Mouse (Mus musculus): ENCODE measurements at regions not wholly inside any gene's neighbourhood (a gene's known extent, or its start where the extent isn't known, plus 50 kb on each side); places are given as distances from the start of the nearest gene placed in this dataset.

DNA sequence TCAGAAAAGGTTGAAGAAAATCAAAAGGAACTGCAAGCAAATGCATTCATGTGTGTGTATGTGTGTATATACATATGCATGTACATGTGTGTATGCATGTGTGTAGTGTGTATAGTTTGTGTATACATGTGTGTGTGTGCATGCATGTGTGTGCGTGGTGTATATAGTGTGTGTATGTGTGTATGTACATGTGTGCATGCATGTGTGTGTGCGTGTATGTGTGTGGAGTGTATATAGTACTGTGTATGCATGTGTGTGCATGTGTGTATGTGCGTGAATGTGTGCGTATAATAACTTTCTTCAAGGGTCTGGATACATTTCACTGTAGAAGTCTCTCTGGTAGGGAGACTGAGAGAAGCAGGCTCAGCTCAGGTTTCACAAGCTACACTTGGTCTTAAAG lies 191.1 kb upstream of the Nt5c1b start:
- Histone ChIP-seq H3K4me3 (replicated peaks; ENCODE audit: extremely low read depth, low read depth, low read length) (no peak overlapping the region), H3K4me1 (ENCODE audit: control insufficient read depth, insufficient read depth, low read length) (no peaks in the 10 kb centered on the region)
- no peak for TF ChIP-seq CTCF (IDR thresholded peaks at IDR 0.05; ENCODE audit: insufficient read depth, low read length)
- no peak for TF ChIP-seq POLR2A (IDR thresholded peaks at IDR 0.05; ENCODE audit: borderline replicate concordance, extremely low read depth, low read depth, low read length)
- 97% methylated on average over 4 of the region's 4 CpGs for WGBS
- no peak for DNase-seq

DNA sequence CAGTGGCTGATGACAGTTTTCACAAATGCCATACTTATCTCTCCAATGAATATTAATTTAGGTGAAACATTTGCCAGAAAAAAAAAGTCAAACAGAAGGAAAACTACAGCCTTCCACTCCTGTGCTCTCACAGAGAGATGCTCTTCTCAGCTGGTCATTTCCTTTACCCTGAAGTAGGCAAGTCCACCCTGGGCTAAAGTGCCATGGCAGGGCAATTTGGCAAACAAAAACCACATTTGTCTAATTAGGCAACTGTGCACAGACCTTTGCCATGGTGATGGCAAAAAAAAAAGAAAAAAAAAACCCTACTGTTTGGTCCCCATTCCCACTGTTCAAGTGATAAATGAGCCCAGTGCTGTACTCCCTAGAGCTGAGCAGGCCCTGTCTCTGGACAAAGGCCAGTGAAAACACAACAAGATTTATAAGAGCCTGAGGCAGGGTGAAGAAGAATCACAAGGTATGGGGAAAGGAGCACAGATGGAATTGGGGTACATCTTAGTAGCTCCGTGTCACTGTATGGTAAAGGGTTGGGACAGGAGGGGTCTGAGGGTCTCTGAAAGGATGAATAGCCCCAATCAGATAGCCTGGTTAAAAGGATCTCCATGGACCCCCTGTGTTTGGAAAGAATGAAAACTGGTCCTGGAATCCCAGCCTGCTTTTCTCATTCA lies 190.5 kb upstream of the Nt5c1b start:
- 71% methylated on average over 1 of the region's 1 CpGs for WGBS
- no peak for DNase-seq
- TF ChIP-seq POLR2A (IDR thresholded peaks at IDR 0.05; ENCODE audit: borderline replicate concordance, extremely low read depth, low read depth, low read length) (no peak), CTCF (IDR thresholded peaks at IDR 0.05; ENCODE audit: insufficient read depth, low read length) (no peak)
- Histone ChIP-seq H3K4me3 (replicated peaks; ENCODE audit: extremely low read depth, low read depth, low read length) (no peak overlapping the region), H3K4me1 (ENCODE audit: control insufficient read depth, insufficient read depth, low read length) (no peaks in the 10 kb centered on the region)

DNA sequence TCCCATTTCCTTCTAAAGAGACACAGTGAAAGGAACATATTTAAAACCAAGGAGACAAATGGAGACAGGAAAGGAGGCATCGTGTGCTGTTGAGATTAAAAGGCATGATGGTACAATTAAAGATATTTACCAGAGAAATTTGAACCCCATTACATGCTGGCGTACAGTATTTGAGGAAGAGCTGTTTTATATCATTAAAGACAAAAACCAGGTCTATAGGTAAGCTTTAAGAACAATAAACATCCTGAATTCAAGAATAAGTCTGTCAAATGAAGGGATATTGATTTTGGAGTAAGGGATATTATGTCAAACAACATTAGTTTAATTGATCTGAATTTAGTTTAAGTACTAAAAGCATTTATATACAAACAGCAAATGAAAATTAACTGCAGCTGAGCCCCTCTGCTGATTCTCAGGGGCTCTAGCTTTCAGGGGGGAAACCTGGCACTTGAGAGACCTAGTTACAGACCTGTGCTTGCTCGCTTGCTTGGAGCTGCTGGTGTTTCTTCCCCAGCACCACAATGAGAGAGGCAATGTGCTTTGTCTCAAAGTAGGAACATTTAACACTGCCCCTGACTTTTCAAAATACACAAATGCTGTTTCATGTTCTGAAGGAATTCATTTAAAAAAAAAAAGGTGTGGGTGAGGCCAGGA lies 189.8 kb upstream of the Nt5c1b start:
- 63% methylated on average over 3 of the region's 3 CpGs for whole genome bisulfite sequencing

GRCm38 (mm10) chr12:10182589-10182988 lies 187.2 kb upstream of the Nt5c1b start:
- no peak for TF ChIP-seq POLR2A (IDR thresholded peaks at IDR 0.05; ENCODE audit: borderline replicate concordance, extremely low read depth, low read depth, low read length)
- TF ChIP-seq CTCF (IDR thresholded peaks at IDR 0.05; ENCODE audit: insufficient read depth, low read length), result no peak
- no peak overlapping the region for H3K4me3 ChIP-seq (replicated peaks; ENCODE audit: extremely low read depth, low read depth, low read length)
- no peaks in the 10 kb centered on the region for H3K4me1 ChIP-seq (ENCODE audit: control insufficient read depth, insufficient read depth, low read length)
- DNase-seq, result no peak

More for the DNA sequence above, 189.8 kb upstream of the Nt5c1b start:
- TF ChIP-seq CTCF (IDR thresholded peaks at IDR 0.05; ENCODE audit: insufficient read depth, low read length) (no peak), POLR2A (IDR thresholded peaks at IDR 0.05; ENCODE audit: borderline replicate concordance, extremely low read depth, low read depth, low read length) (no peak)
- no peak overlapping the region for H3K4me3 ChIP-seq (replicated peaks; ENCODE audit: extremely low read depth, low read depth, low read length)
- H3K4me1 ChIP-seq (ENCODE audit: control insufficient read depth, insufficient read depth, low read length), result no peaks in the 10 kb centered on the region
- no peak for DNase-seq

DNA sequence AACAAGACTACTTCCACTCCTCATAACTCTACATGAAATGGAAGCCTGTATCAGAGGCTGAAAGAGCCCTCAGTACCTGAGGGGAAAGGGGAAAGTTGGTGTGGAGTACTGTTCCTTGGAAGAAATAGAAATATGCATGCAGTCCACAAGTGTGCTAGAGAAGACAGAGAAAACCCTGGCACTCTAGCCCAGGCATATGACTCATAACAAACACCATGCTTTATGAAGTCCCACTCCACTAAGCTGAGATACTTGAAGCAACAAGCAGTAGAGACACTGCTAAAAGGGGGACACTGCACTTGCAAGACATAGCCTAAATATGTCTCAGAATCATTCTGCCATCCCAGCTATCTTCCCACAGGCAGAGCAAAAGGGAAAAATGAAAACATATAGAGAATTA lies 183.2 kb upstream of the Nt5c1b start:
- Histone ChIP-seq H3K4me3 (replicated peaks; ENCODE audit: extremely low read depth, low read depth, low read length) (no peak overlapping the region), H3K4me1 (ENCODE audit: control insufficient read depth, insufficient read depth, low read length) (no peaks in the 10 kb centered on the region)
- TF ChIP-seq POLR2A (IDR thresholded peaks at IDR 0.05; ENCODE audit: borderline replicate concordance, extremely low read depth, low read depth, low read length) (no peak), CTCF (IDR thresholded peaks at IDR 0.05; ENCODE audit: insufficient read depth, low read length) (no peak)
- DNase-seq, result no peak

GRCm38 (mm10) chr12:10189746-10190145 lies 180.0 kb upstream of the Nt5c1b start:
- no peaks in the 10 kb centered on the region for H3K4me1 ChIP-seq (ENCODE audit: control insufficient read depth, insufficient read depth, low read length)
- WGBS, result 77% methylated on average over 2 of the region's 2 CpGs
- TF ChIP-seq POLR2A (IDR thresholded peaks at IDR 0.05; ENCODE audit: borderline replicate concordance, extremely low read depth, low read depth, low read length), result no peak
- no peak for TF ChIP-seq CTCF (IDR thresholded peaks at IDR 0.05; ENCODE audit: insufficient read depth, low read length)
- no peak overlapping the region for H3K4me3 ChIP-seq (replicated peaks; ENCODE audit: extremely low read depth, low read depth, low read length)
- no peak for DNase-seq

DNA sequence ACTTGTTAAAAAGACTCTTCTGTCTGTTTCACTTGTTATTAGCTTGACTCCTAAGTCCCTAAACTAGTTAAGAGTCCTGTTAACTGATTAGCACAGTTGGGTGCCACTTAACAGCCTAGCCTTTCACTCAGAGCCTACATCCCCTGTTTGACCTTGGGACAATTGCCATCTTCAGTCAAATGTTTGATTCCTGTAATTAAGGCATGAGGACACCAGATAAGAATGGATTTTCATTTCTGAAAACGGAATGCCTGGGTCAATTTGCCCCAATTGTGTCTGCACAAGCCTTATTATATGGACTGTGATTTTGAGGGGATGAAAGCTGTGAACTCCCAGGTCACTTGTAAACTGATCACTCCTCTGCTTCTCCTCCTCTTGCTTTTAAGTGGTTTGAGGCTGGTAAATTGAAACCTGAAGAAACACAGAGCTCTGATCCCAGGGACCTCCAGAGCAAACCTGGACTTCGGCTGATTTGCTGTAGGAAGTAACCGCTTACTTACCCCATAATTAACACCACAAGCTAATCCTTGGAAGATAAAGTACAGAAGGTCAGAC lies 171.8 kb upstream of the Nt5c1b start:
- no peaks in the 10 kb centered on the region for H3K4me1 ChIP-seq (ENCODE audit: control insufficient read depth, insufficient read depth, low read length)
- TF ChIP-seq CTCF (IDR thresholded peaks at IDR 0.05; ENCODE audit: insufficient read depth, low read length), result no peak
- TF ChIP-seq POLR2A (IDR thresholded peaks at IDR 0.05; ENCODE audit: borderline replicate concordance, extremely low read depth, low read depth, low read length), result no peak
- WGBS, result 41% methylated on average over 3 of the region's 3 CpGs
- DNase-seq, result no peak
- no peak overlapping the region for H3K4me3 ChIP-seq (replicated peaks; ENCODE audit: extremely low read depth, low read depth, low read length)

GRCm38 (mm10) chr12:10209841-10210240 lies 159.9 kb upstream of the Nt5c1b start:
- 24% methylated on average over 1 of the region's 1 CpGs for WGBS
- DNase-seq, result no peak
- H3K4me1 ChIP-seq (ENCODE audit: control insufficient read depth, insufficient read depth, low read length), result no peaks in the 10 kb centered on the region
- no peak for TF ChIP-seq POLR2A (IDR thresholded peaks at IDR 0.05; ENCODE audit: borderline replicate concordance, extremely low read depth, low read depth, low read length)
- TF ChIP-seq CTCF (IDR thresholded peaks at IDR 0.05; ENCODE audit: insufficient read depth, low read length), result no peak
- no peak overlapping the region for H3K4me3 ChIP-seq (replicated peaks; ENCODE audit: extremely low read depth, low read depth, low read length)

DNA sequence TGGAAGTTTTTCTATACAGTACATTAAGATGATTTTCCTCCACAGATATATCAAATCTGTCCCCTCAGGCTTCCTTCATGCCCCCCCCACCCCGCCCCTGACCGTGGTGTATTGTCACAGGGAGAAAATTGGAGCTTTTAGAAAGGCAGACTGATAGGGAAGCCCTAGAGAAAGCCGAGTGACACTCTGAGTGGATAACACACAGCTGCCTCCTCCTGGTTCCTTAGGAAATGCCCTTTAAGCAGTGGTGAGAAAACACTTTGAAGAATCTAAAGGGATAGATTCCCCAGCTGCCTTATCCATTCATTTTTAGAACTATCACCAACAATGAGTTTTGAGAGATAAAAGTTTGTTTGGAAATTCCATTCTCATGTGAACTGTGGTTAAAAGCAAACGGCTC lies 147.0 kb upstream of the Nt5c1b start:
- H3K4me1 ChIP-seq (ENCODE audit: control insufficient read depth, insufficient read depth, low read length), result no peaks in the 10 kb centered on the region
- DNase-seq, result no peak
- no peak overlapping the region for H3K4me3 ChIP-seq (replicated peaks; ENCODE audit: extremely low read depth, low read depth, low read length)
- no peak for TF ChIP-seq POLR2A (IDR thresholded peaks at IDR 0.05; ENCODE audit: borderline replicate concordance, extremely low read depth, low read depth, low read length)
- WGBS, result 15% methylated on average over 4 of the region's 4 CpGs

DNA sequence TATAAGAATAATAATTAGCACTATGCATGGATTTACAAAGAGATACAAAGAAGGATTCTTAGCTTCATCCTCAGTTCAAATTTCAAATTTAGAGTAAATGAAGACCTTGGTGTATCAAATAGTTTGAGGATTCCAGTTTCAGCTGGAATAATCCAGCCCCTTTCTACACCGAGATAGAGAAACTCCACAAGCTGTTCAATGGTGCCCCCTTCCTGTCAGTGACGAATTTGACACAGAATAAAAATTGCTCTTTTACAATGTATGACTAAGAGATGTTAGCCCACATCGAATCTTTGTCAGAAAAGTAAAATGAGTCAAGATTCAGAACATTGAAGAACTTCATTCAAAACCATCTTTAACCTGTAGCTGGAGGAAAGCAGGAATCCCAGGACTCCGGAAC lies 145.9 kb upstream of the Nt5c1b start:
- H3K4me1 ChIP-seq (ENCODE audit: control insufficient read depth, insufficient read depth, low read length), result no peaks in the 10 kb centered on the region
- 28% methylated on average over 4 of the region's 4 CpGs for WGBS
- no peak for DNase-seq
- no peak overlapping the region for H3K4me3 ChIP-seq (replicated peaks; ENCODE audit: extremely low read depth, low read depth, low read length)
- TF ChIP-seq POLR2A (IDR thresholded peaks at IDR 0.05; ENCODE audit: borderline replicate concordance, extremely low read depth, low read depth, low read length) (no peak), CTCF (IDR thresholded peaks at IDR 0.05; ENCODE audit: insufficient read depth, low read length) (no peak)
